Mouse (Mus musculus) myocyte (in vitro differentiated cells): ENCODE measurements around the gene Abhd14b. TPM values are rescaled to one million over a fixed set of nuclear protein-coding genes. Genes with fewer than 3 reads are reported as not detected.
A peak's percentile ranks its signal among the peaks of the same experiment; 100 is the strongest.

Experiments
- H3K27me3 ChIP-seq: one replicate; pipeline ENCODE4 v1.6.1; 2011; ENCODE audit not compliant: control insufficient read depth, insufficient read depth, insufficient read length
- H3K36me3 ChIP-seq: one replicate; pipeline ENCODE4 v1.6.1; 2011; ENCODE audit not compliant: control insufficient read depth, insufficient read depth
- H3K4me2 ChIP-seq: one replicate; pipeline ENCODE4 v1.6.1; 2011; ENCODE audit warnings: low read depth, control low read depth
- H3K4me3 ChIP-seq: one replicate; pipeline ENCODE4 v1.5.1; 2011; ENCODE audit warnings: mild to moderate bottlenecking, control low read depth, moderate library complexity
- H3K79me2 ChIP-seq: one replicate; pipeline ENCODE4 v1.6.1; 2011; ENCODE audit not compliant: control insufficient read depth, insufficient read depth
- H3ac ChIP-seq: one replicate; pipeline ENCODE4 v1.6.1; 2011; ENCODE audit not compliant: control insufficient read depth, insufficient read length
- CEBPB ChIP-seq: IDR thresholded peaks from 2 replicates; pipeline ENCODE4 v1.6.1; 2011; ENCODE audit warnings: mild to moderate bottlenecking, moderate library complexity; ENCODE audit not compliant: poor library complexity, insufficient read depth, severe bottlenecking
- E2F4 ChIP-seq: IDR thresholded peaks from one replicate; pipeline ENCODE4 v1.6.1; 2011; ENCODE audit warnings: mild to moderate bottlenecking, control low read depth, moderate library complexity; ENCODE audit not compliant: insufficient read depth
- MAX ChIP-seq: IDR thresholded peaks from one replicate; pipeline ENCODE4 v1.6.1; 2011; ENCODE audit warnings: low read depth, mild to moderate bottlenecking, control low read depth
- MYOD1 ChIP-seq, 3 experiments: IDR thresholded peaks; one replicate each; pipeline ENCODE4 v1.6.1; 2011; ENCODE audit warnings: control low read depth in 2 of 3, low read depth in 2 of 3, mild to moderate bottlenecking in 2 of 3, moderate library complexity in 1 of 3; ENCODE audit not compliant: insufficient read length in 2 of 3, control insufficient read depth in 1 of 3
- MYOG ChIP-seq, 3 experiments: IDR thresholded peaks; one replicate each; pipeline ENCODE4 v1.6.1; 2011; ENCODE audit warnings: control low read depth in 2 of 3, low read depth in 2 of 3, mild to moderate bottlenecking in 2 of 3; ENCODE audit not compliant: insufficient read length in 2 of 3, control insufficient read depth in 1 of 3, insufficient read depth in 1 of 3
- POLR2A ChIP-seq: IDR thresholded peaks from one replicate; pipeline ENCODE4 v1.6.1; 2011; ENCODE audit warnings: low read depth, mild to moderate bottlenecking, control low read depth, moderate library complexity; ENCODE audit not compliant: insufficient read length
- POLR2AphosphoS2 ChIP-seq: IDR thresholded peaks from one replicate; pipeline ENCODE4 v1.6.1; 2011; ENCODE audit warnings: low read depth, control low read depth; ENCODE audit not compliant: insufficient read length
- REST ChIP-seq: IDR thresholded peaks from one replicate; pipeline ENCODE4 v1.6.1; 2011; ENCODE audit warnings: mild to moderate bottlenecking, control low read depth, moderate library complexity; ENCODE audit not compliant: insufficient read depth, insufficient read length
- SRF ChIP-seq: IDR thresholded peaks from one replicate; pipeline ENCODE4 v1.6.1; 2011; ENCODE audit warnings: low read depth; ENCODE audit not compliant: control insufficient read depth, insufficient read length
- TCF12 ChIP-seq: IDR thresholded peaks from one replicate; pipeline ENCODE4 v1.6.1; 2011; ENCODE audit warnings: mild to moderate bottlenecking, control low read depth; ENCODE audit not compliant: poor library complexity, insufficient read depth, severe bottlenecking
- TCF3 ChIP-seq: IDR thresholded peaks from one replicate; pipeline ENCODE4 v1.6.1; 2011; ENCODE audit warnings: low read depth, control low read depth; ENCODE audit not compliant: insufficient read length
- USF1 ChIP-seq: IDR thresholded peaks from one replicate; pipeline ENCODE4 v1.6.1; 2011; ENCODE audit warnings: low read depth, mild to moderate bottlenecking, control low read depth, moderate library complexity
- polyA plus RNA-seq: library from polyadenylated mRNA; unstranded; fragments of >200 nt; fragmentation: generic; extraction: Trizol; gene quantifications from one replicate; pipeline ENCODE4 v1.2.1, GENCODE M21; 2012; ENCODE audit warnings: missing spikeins

The Abhd14b gene
- polyA plus RNA-seq, 1 experiment, result 4.2 TPM

- Histone ChIP-seq H3ac (no peak overlapping the region), H3K4me2 (no peak overlapping the region), H3K79me2 (peaks cover 34% of the 10 kb centered on the region), H3K27me3 (no peaks in the 10 kb centered on the region), H3K4me3 (no peak overlapping the region), H3K36me3 (peaks cover 13% of the 10 kb centered on the region)
- TF ChIP-seq POLR2AphosphoS2 (no peak), TCF12 (no peak), POLR2A (no peak), TCF3 (no peak), SRF (no peak), REST (no peak), E2F4 (no peak), MYOD1 (IDR thresholded peaks at IDR 0.05; ENCODE audit: control insufficient read depth in 1 of 3, insufficient read length in 2 of 3, low read depth in 2 of 3) (no peak), CEBPB (no peak), USF1 (no peak), MAX (no peak), MYOG (IDR thresholded peaks at IDR 0.05; ENCODE audit: control insufficient read depth in 1 of 3, insufficient read depth in 1 of 3, insufficient read length in 2 of 3, low read depth in 2 of 3) (no peak)
Measured at GRCm38 (mm10) chr9:106461641-106462429, 14.6 kb downstream of the Abhd14b start.

GRCm38 (mm10) chr9:106462430-106462800 lies 15.2 kb downstream of the Abhd14b start:
- Histone ChIP-seq H3K4me2 (no peak overlapping the region), H3ac (no peak overlapping the region), H3K4me3 (no peak overlapping the region), H3K36me3 (peaks cover 13% of the 10 kb centered on the region), H3K27me3 (no peaks in the 10 kb centered on the region), H3K79me2 (peaks cover 28% of the 10 kb centered on the region)
- TF ChIP-seq POLR2A, result peak; percentile 32
- no peak for TF ChIP-seq CEBPB

GRCm38 (mm10) chr9:106463122-106464063 lies 16.1 kb downstream of the Abhd14b start:
- no peak overlapping the region for H3ac ChIP-seq
- TF ChIP-seq POLR2AphosphoS2 (no peak), MYOD1 (IDR thresholded peaks at IDR 0.05; ENCODE audit: control insufficient read depth in 1 of 3, insufficient read length in 2 of 3, low read depth in 2 of 3) (no peak), CEBPB (no peak), POLR2A (no peak), REST (no peak), MYOG (IDR thresholded peaks at IDR 0.05; ENCODE audit: control insufficient read depth in 1 of 3, insufficient read depth in 1 of 3, insufficient read length in 2 of 3, low read depth in 2 of 3) (no peak), SRF (no peak), USF1 (no peak)
- H3K79me2 ChIP-seq, result peaks cover 19% of the 10 kb centered on the region
- no peak overlapping the region for H3K4me2 ChIP-seq
- no peak overlapping the region for H3K4me3 ChIP-seq
- H3K36me3 ChIP-seq, result peaks cover 13% of the 10 kb centered on the region
- H3K27me3 ChIP-seq, result no peaks in the 10 kb centered on the region

GRCm38 (mm10) chr9:106464751-106465541 lies 17.7 kb downstream of the Abhd14b start:
- H3K27me3 ChIP-seq, result no peaks in the 10 kb centered on the region
- no peak overlapping the region for H3K4me3 ChIP-seq
- no peak overlapping the region for H3ac ChIP-seq
- peak; percentile 63 for TF ChIP-seq POLR2AphosphoS2
- TF ChIP-seq TCF3, result no peak
- TF ChIP-seq POLR2A, result peak; percentile 47
- TF ChIP-seq REST, result no peak
- no peak for TF ChIP-seq MAX
- no peak for TF ChIP-seq E2F4
- no peak for TF ChIP-seq TCF12
- H3K36me3 ChIP-seq, result peaks cover 5% of the 10 kb centered on the region
- H3K4me2 ChIP-seq, result no peak overlapping the region
- peaks cover 4% of the 10 kb centered on the region for H3K79me2 ChIP-seq
